Mouse (Mus musculus): Measurements from ENCODE around the gene Col16a1. TPM values are rescaled to one million over a fixed set of nuclear protein-coding genes. Genes with fewer than 3 reads are reported as not detected.

Col16a1 gene
- total and polyA plus RNA-seq, 2 experiments from 2014 or later, result 13.8 to 43.9 TPM

DNA sequence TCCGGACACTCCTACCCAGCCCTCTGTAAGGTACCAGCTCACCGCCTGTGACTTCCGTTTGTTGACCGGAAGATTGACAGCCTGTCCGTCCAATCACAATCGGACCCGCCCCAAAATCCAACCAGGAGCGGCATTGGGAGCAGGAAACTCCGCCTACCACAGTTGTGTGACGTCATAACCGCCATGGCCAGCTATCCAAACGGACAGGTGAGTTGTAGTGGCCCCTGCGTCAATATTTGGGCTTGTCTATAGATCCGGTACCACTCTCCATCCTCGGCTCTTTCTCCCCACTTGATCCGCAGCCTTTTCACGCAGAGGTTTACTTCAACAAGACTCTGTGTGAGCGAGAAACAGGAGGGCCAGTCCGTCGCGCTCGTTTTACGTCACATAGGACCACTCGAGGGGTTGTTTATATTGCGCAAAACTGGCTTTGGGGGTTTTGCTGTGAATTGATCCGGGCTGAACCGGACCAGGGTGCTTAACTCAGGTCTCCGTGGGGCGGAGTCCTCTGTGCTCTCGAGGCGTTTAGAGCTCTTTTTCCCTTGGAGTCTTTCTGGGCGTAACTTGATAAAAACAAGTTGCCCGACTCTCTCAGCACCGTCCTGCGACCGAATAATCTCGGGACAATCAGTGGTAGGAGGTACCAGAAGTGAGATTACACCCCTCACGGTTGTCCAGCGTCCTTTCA is 59.9 kb downstream of the Col16a1 start:
- under 1% methylated on average over 39 of the region's 39 CpGs for WGBS

DNA sequence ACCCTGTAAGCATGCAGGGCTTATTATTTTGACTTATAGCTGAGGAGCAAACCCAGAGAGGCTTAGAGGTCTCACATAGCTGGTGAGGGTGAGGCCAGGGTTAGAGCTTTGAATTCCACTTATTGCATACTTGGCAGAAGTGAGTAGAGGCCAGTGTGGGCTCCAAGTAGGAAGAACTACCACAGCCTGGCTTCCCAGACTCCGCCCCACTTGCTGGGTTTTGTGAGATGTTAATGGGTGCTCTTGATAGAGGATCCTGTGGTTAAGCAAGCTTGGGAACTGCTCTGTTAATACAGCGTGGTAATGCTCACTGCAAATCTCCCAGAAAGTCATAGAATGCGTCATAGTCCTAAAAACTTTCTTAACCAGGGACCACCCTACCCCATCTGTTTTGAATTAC is 61.3 kb downstream of the Col16a1 start:
- Histone ChIP-seq H3K9ac (replicated peaks; ENCODE audit: low read length, poor library complexity, severe bottlenecking) (no peak overlapping the region), H3K4me3 (ENCODE audit: low read depth, low read length) (no peak overlapping the region), H3K27me3 (ENCODE audit: insufficient read depth, low read length) (no peaks in the 10 kb centered on the region), H3K4me2 (ENCODE audit: low read depth, low read length, poor library complexity, severe bottlenecking) (no peak overlapping the region), H3K9me3 (ENCODE audit: low read length) (no peaks in the 10 kb centered on the region), H3K27ac (ENCODE audit: low read depth, low read length) (no peak overlapping the region), H3K4me1 (ENCODE audit: insufficient read depth, low read length) (no peaks in the 10 kb centered on the region), H3K36me3 (ENCODE audit: insufficient read depth, low read length) (no peaks in the 10 kb centered on the region)
- no peak for ATAC-seq (ENCODE audit: low FRiP score)
- 87% methylated on average over 3 of the region's 3 CpGs for WGBS
- TF ChIP-seq CTCF (IDR thresholded peaks at IDR 0.05), result no peak
- no peak for DNase-seq (ENCODE audit: low spot score)

More for the DNA sequence above, 59.9 kb downstream of the Col16a1 start:
- H3K9ac ChIP-seq (replicated peaks; ENCODE audit: low read length, poor library complexity, severe bottlenecking), result peak overlapping the region; percentile 50
- peak overlapping the region; percentile 46 for H3K4me3 ChIP-seq (ENCODE audit: low read depth, low read length)
- ATAC-seq (ENCODE audit: low FRiP score), result peak; percentile 96
- peak overlapping the region; percentile 58 for H3K4me2 ChIP-seq (ENCODE audit: low read depth, low read length, poor library complexity, severe bottlenecking)
- H3K4me1 ChIP-seq (ENCODE audit: insufficient read depth, low read length), result no peaks in the 10 kb centered on the region
- peak overlapping the region; percentile 58 for H3K27ac ChIP-seq (ENCODE audit: low read depth, low read length)
- 0 out of 2 replicates have a peak, but pooled peaks cover 3% of the 10 kb centered on the region for H3K9me3 ChIP-seq (ENCODE audit: low read length)
- TF ChIP-seq CTCF (IDR thresholded peaks at IDR 0.05), result no peak
- DNase-seq (ENCODE audit: low spot score), result peak; percentile 100
- H3K36me3 ChIP-seq (ENCODE audit: insufficient read depth, low read length), result no peaks in the 10 kb centered on the region
- no peaks in the 10 kb centered on the region for H3K27me3 ChIP-seq (ENCODE audit: insufficient read depth, low read length)

DNA sequence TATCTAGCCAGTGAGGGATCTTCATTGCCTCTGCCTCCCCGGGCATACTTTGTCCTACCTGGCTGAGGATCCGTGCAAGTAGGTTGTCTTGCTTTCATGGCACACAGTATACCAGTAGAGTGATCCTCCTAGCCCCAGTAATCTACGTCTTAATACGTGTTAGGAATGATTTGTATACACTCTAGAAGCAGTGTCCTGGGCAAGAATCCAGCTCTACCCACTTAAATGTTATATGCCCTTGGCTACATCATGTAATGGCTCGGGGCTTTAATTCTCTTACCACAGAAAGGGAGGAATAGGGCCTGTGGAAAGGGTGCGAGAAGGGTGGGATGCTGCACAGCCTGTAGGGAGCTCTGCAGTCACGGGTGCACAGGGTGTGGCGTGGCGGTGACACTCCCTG is 62.0 kb downstream of the Col16a1 start:
- Histone ChIP-seq H3K9ac (replicated peaks; ENCODE audit: low read length, poor library complexity, severe bottlenecking) (no peak overlapping the region), H3K4me1 (ENCODE audit: insufficient read depth, low read length) (no peaks in the 10 kb centered on the region), H3K36me3 (ENCODE audit: insufficient read depth, low read length) (no peaks in the 10 kb centered on the region), H3K4me2 (ENCODE audit: low read depth, low read length, poor library complexity, severe bottlenecking) (no peak overlapping the region), H3K27me3 (ENCODE audit: insufficient read depth, low read length) (no peaks in the 10 kb centered on the region), H3K9me3 (ENCODE audit: low read length) (no peaks in the 10 kb centered on the region), H3K4me3 (ENCODE audit: low read depth, low read length) (no peak overlapping the region), H3K27ac (ENCODE audit: low read depth, low read length) (no peak overlapping the region)
- 95% methylated on average over 9 of the region's 9 CpGs for WGBS
- ATAC-seq (ENCODE audit: low FRiP score) (no peak), DNase-seq (ENCODE audit: low spot score) (no peak)
- no peak for TF ChIP-seq CTCF (IDR thresholded peaks at IDR 0.05)

DNA sequence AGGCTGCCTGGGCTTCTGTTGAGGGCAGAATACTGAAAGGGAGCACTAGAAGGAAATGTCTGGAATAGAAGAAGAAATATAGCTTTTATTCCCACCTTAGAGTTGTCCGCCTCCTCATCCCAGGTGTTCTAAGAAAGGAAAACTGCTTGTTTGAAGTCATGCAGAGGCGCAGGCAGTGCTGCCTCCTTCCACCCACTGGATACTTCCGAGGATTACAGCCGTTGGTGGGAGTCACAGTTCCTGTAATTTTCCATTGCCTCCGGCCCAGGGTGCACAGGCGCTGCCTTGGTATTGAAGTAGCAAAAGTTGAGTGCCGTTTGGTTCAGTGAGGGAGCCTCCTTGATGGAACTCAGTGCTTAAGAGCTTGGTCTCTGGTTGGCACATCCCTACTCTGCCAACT is 62.5 kb downstream of the Col16a1 start:
- WGBS, result 87% methylated on average over 7 of the region's 7 CpGs
- Histone ChIP-seq H3K27me3 (ENCODE audit: insufficient read depth, low read length) (no peaks in the 10 kb centered on the region), H3K4me2 (ENCODE audit: low read depth, low read length, poor library complexity, severe bottlenecking) (no peak overlapping the region), H3K36me3 (ENCODE audit: insufficient read depth, low read length) (no peaks in the 10 kb centered on the region), H3K4me3 (ENCODE audit: low read depth, low read length) (no peak overlapping the region), H3K9ac (replicated peaks; ENCODE audit: low read length, poor library complexity, severe bottlenecking) (no peak overlapping the region), H3K4me1 (ENCODE audit: insufficient read depth, low read length) (no peaks in the 10 kb centered on the region), H3K9me3 (ENCODE audit: low read length) (no peaks in the 10 kb centered on the region), H3K27ac (ENCODE audit: low read depth, low read length) (no peak overlapping the region)
- DNase-seq (ENCODE audit: low spot score), result no peak
- no peak for TF ChIP-seq CTCF (IDR thresholded peaks at IDR 0.05)
- ATAC-seq (ENCODE audit: low FRiP score), result no peak

DNA sequence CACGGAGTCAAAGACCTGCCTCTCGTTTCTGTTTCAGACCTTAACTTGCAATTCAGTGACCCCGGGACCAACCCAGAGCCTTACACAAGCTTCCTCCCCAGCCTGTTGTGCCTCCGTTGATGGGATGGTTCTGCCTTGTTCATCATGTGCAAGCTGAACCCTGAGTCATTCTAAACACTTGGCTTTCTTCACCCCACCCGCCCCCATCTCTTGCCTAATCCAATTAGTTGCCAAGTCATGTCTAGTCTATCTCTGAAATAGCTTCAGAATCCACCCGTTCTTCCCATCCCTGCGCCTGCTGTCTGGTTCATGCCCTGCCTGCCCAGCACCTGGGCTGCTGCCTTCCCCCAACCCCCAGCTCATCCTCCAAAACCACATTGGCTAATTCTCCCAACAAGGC is 64.7 kb downstream of the Col16a1 start:
- TF ChIP-seq CTCF (IDR thresholded peaks at IDR 0.05), result no peak
- ATAC-seq (ENCODE audit: low FRiP score), result no peak
- no peak for DNase-seq (ENCODE audit: low spot score)
- Histone ChIP-seq H3K9ac (replicated peaks; ENCODE audit: low read length, poor library complexity, severe bottlenecking) (no peak overlapping the region), H3K36me3 (ENCODE audit: insufficient read depth, low read length) (peaks cover 4% of the 10 kb centered on the region; the same call in 1 of the 2 replicates), H3K4me2 (ENCODE audit: low read depth, low read length, poor library complexity, severe bottlenecking) (no peak overlapping the region), H3K27me3 (ENCODE audit: insufficient read depth, low read length) (no peaks in the 10 kb centered on the region), H3K4me1 (ENCODE audit: insufficient read depth, low read length) (no peaks in the 10 kb centered on the region), H3K4me3 (ENCODE audit: low read depth, low read length) (no peak overlapping the region), H3K9me3 (ENCODE audit: low read length) (no peaks in the 10 kb centered on the region), H3K27ac (ENCODE audit: low read depth, low read length) (no peak overlapping the region)
- 71% methylated on average over 7 of the region's 7 CpGs for WGBS

DNA sequence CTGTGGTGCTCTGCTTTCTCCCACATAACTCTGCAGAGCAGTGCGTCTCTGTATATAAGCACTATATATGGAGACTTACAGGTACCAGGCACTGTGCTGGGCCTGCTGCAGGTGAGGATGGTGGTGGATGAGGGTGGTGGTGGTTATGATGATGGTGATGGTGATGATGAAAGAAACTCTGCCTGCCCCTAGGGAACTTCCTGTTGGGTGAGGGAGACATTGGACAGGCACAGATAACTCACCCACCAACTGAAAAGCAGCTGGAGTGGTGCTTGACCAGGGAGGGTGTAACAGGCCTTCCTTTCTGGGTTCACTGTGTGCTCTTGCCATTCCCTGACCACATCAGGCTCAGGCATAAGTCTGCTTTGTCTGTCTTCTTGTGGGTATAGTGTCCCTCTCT is 65.1 kb downstream of the Col16a1 start:
- Histone ChIP-seq H3K4me3 (ENCODE audit: low read depth, low read length) (no peak overlapping the region), H3K27me3 (ENCODE audit: insufficient read depth, low read length) (no peaks in the 10 kb centered on the region), H3K4me1 (ENCODE audit: insufficient read depth, low read length) (no peaks in the 10 kb centered on the region), H3K27ac (ENCODE audit: low read depth, low read length) (no peak overlapping the region), H3K9ac (replicated peaks; ENCODE audit: low read length, poor library complexity, severe bottlenecking) (no peak overlapping the region), H3K9me3 (ENCODE audit: low read length) (no peaks in the 10 kb centered on the region), H3K36me3 (ENCODE audit: insufficient read depth, low read length) (peaks cover 4% of the 10 kb centered on the region; the same call in 1 of the 2 replicates), H3K4me2 (ENCODE audit: low read depth, low read length, poor library complexity, severe bottlenecking) (no peak overlapping the region)
- WGBS, result 97% methylated on average over 1 of the region's 1 CpGs
- no peak for DNase-seq (ENCODE audit: low spot score)
- no peak for TF ChIP-seq CTCF (IDR thresholded peaks at IDR 0.05)
- no peak for ATAC-seq (ENCODE audit: low FRiP score)
